Mouse (Mus musculus): ENCODE results near the gene Tbc1d20. TPM values are rescaled to one million over a fixed set of nuclear protein-coding genes. Genes with fewer than 3 reads are reported as not detected.

Tbc1d20 gene
- polyA plus RNA-seq, 1 experiment = 17.7 TPM

DNA sequence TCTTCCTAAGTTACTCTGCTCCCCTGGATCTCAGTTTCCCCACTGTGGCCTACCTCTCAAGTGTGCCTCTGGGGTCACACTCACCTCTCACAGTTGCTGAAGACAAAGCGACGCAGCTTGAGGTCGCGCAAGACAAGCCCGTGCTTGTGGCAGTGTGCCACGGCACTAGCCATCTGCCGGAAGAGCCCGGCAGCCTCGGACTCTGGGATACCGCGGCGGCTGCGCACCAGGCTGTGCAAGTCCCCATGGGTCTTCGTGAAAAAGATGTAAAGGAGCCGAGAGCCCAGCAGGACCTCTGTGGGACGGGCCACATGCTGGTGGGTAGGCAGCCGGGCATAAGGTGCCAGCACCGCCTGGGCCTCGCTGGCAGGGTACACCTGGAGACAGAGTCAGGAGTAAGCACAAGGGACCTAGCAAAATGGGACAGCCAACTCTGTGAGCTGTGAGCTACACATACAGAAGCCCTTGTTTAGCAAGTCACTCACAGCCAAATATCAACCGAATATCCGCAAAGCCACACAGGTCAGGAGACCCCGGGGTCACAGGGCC is 46.1 kb downstream of the Tbc1d20 start:
- TF ChIP-seq GATA1 (IDR thresholded peaks at IDR 0.05; ENCODE audit: low read length) = no peak

DNA sequence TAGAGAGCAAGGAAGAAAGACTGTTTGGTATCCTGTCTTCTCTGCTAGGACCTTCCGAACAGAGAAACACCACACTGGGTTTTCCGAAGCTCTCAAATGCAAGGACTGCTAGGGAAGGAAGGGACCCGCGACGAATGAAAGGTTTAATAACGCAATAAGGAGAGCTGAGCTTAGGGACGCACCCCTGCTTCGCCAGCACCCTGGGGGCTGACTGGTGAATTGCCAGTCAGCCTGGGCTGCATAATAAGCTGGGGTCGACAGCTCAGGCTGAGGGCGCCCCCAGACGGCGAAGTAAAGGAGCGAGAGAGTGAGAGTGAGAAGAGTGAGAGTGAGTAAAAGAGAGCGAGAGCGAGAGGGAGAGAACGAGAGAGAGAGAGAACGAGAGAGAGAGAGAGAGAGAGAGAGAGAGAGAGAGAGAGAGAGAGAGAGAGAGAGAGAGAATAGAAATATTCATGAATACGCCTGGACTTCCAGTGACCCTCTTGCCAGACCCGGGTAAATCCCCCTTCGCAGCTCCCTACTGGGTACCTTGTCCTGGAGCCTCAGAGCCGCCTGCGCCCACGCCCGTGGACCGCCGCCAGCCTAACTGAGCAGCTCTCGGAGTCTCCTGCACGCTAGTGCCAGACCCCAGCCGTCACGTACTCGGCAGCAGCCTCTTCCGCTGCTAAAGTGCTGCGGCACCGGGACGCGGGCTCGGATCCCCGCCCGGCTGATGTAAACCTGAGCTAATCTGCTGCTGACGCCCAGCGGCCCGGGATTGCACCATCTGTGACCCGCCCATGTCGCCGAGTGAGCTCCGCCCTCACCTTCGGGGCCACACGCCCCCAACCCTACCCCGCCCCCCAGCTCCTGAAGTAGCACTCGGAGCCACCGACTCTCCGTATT is 49.9 kb downstream of the Tbc1d20 start, which contains the start of gene Trib3:
Trib3 (minus strand) TSS at position 704 of the 885 bp plus-strand sequence.
- TF ChIP-seq GATA1 (IDR thresholded peaks at IDR 0.05; ENCODE audit: low read length) = no peak

- TF ChIP-seq GATA1 (IDR thresholded peaks at IDR 0.05; ENCODE audit: low read length) = no peak
Measured at GRCm38 (mm10) chr2:152344361-152344760, 50.7 kb downstream of the Tbc1d20 start.

- no peak for TF ChIP-seq GATA1 (IDR thresholded peaks at IDR 0.05; ENCODE audit: low read length)
Measured at GRCm38 (mm10) chr2:152344909-152345308, 51.3 kb downstream of the Tbc1d20 start.

DNA sequence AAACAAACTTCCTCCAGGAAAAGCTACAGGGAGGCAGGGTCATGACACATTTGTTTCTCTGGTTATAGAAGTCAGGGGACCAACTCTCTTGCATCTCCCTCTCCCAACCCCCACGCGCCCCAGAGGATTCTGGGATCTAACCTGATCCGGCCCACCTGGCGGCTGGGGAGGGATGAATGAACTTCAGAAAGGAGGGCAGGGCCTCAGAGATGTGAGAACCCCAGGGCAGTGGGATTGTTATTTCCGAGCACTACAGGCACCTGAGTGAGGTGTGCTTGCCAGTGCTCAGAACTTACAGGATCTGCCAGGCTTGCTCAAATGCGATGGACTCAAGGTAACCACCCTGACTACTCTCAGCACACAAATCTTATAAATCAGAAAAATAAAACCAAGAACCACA is 51.8 kb downstream of the Tbc1d20 start:
- TF ChIP-seq GATA1 (IDR thresholded peaks at IDR 0.05; ENCODE audit: low read length) = no peak

- TF ChIP-seq GATA1 (IDR thresholded peaks at IDR 0.05; ENCODE audit: low read length) = no peak
Measured at GRCm38 (mm10) chr2:152346776-152347465, 53.3 kb downstream of the Tbc1d20 start.

GRCm38 (mm10) chr2:152347722-152348121 is 54.1 kb downstream of the Tbc1d20 start:
- no peak for TF ChIP-seq GATA1 (IDR thresholded peaks at IDR 0.05; ENCODE audit: low read length)

GRCm38 (mm10) chr2:152349205-152349604 is 55.6 kb downstream of the Tbc1d20 start:
- no peak for TF ChIP-seq GATA1 (IDR thresholded peaks at IDR 0.05; ENCODE audit: low read length)

GRCm38 (mm10) chr2:152349842-152350540 is 56.4 kb downstream of the Tbc1d20 start:
- TF ChIP-seq GATA1 (IDR thresholded peaks at IDR 0.05; ENCODE audit: low read length) = no peak

DNA sequence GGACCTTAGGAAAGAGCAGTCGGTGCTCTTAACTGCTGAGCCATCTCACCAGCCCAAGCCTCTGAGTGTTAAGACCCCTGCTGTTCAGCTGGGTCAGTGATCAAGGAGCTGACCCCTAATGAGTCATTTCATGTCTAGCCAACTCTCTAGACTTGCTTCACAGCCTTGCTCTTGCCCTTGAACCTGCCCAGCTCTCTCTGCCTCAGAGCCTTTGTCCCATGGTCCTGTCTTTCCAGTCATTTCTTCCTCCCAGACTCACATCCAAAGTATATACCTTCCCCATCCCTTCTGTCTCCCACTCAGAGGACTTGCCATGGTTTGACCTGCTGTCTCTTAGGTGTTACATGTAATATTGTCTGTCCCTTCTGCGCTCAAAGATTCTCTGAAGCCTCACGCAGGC is 63.6 kb downstream of the Tbc1d20 start:
- TF ChIP-seq GATA1 (IDR thresholded peaks at IDR 0.05; ENCODE audit: low read length) = no peak

- TF ChIP-seq GATA1 (IDR thresholded peaks at IDR 0.05; ENCODE audit: low read length) = no peak
Measured at GRCm38 (mm10) chr2:152359616-152360015, 66.0 kb downstream of the Tbc1d20 start.

DNA sequence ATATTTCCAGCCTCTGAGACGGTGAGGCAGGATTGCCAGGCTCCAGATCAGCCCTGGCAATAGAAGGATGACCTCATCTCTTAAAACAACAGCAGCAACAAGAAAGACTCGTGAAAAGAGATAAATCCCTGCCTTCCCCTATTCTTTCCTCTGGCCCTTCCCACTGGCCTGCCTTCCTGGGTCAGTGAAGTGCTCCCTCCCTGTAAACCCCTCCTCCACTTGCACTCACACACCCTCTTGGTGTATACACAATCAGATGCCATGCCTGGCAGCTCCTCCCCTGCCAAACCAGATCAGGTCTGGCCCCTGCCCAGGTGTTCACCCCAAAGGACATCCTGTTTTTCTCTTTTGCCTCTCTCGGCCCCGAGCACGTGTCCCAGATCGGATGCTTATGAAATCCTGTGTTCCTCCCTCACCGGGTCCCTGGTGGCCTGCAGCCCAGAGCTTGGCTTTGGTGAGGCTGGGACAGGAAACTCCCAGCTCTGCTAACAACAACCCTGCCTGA is 66.7 kb downstream of the Tbc1d20 start:
- TF ChIP-seq GATA1 (IDR thresholded peaks at IDR 0.05; ENCODE audit: low read length) = no peak

GRCm38 (mm10) chr2:152361193-152361592 is 67.6 kb downstream of the Tbc1d20 start:
- no peak for TF ChIP-seq GATA1 (IDR thresholded peaks at IDR 0.05; ENCODE audit: low read length)

Other genes with a start within 250 kb of the Tbc1d20 start
- gene Scrt2, start 212.3 kb upstream of the Tbc1d20 start, polyA plus RNA-seq (2012) = not detected in 2 replicates
- 16.3 and 25.2 TPM in 2 replicates for gene Srxn1, start 188.3 kb upstream of the Tbc1d20 start, polyA plus RNA-seq (2012)
- not detected in 2 replicates for gene Tcf15, start 150.3 kb upstream of the Tbc1d20 start, polyA plus RNA-seq (2012)
- gene Csnk2a1, start 67.0 kb upstream of the Tbc1d20 start, polyA plus RNA-seq (2012) = 14.0 and 14.9 TPM in 2 replicates
- 246 and 263 TPM in 2 replicates for gene Rbck1, start 38.8 kb downstream of the Tbc1d20 start, polyA plus RNA-seq (2012)
- 31.8 and 47.3 TPM in 2 replicates for gene Trib3, start 50.2 kb downstream of the Tbc1d20 start, polyA plus RNA-seq (2012)
- gene Nrsn2, start 82.8 kb downstream of the Tbc1d20 start, polyA plus RNA-seq (2012) = not detected in 2 replicates
- 55.7 and 57.5 TPM in 2 replicates for gene Sox12, start 104.2 kb downstream of the Tbc1d20 start, polyA plus RNA-seq (2012)
- 23.4 and 24.1 TPM in 2 replicates for gene Zcchc3, start 121.2 kb downstream of the Tbc1d20 start, polyA plus RNA-seq (2012)
- 0.06 and 0.08 TPM in 2 replicates for gene 6820408C15Rik, start 121.8 kb downstream of the Tbc1d20 start, polyA plus RNA-seq (2012)
- not detected in 2 replicates for gene Defb23, start 170.8 kb downstream of the Tbc1d20 start, polyA plus RNA-seq (2012)
- not detected in 2 replicates for gene Defb20, start 183.2 kb downstream of the Tbc1d20 start, polyA plus RNA-seq (2012)
- not detected in 2 replicates for gene Defb22, start 196.3 kb downstream of the Tbc1d20 start, polyA plus RNA-seq (2012)
- gene Defb26, start 217.9 kb downstream of the Tbc1d20 start, polyA plus RNA-seq (2012) = not detected in 2 replicates
- gene Defb28, start 224.4 kb downstream of the Tbc1d20 start, polyA plus RNA-seq (2012) = not detected in 2 replicates
- not detected in 2 replicates for gene Defb29, start 246.3 kb downstream of the Tbc1d20 start, polyA plus RNA-seq (2012)